Mouse (Mus musculus) kidney, embryonic 15.5 days (tissue): ENCODE data around the gene Mstn. TPM values are rescaled to one million over a fixed set of nuclear protein-coding genes. Genes with fewer than 3 reads are reported as not detected.

ENCODE experiments used
- polyA plus RNA-seq: library from polyadenylated mRNA; unstranded; fragments of >200 nt; fragmentation: Nextera tagmentation; extraction: Ambion mirVana; gene quantifications from 2 replicates; pipeline ENCODE4 v1.2.1, GENCODE M21; 2015

Mstn gene
- polyA plus RNA-seq, 1 experiment from 2014 or later = 0.38 TPM

Other genes with a start within 250 kb of the Mstn start
- 17.4 and 20.1 TPM in 2 replicates for gene Inpp1, start 244.0 kb upstream of the Mstn start, polyA plus RNA-seq
- gene Hibch, start 216.7 kb upstream of the Mstn start, polyA plus RNA-seq = 22.2 TPM in 2 replicates
- 8.5 and 8.6 TPM in 2 replicates for gene 1700019D03Rik, start 41.5 kb upstream of the Mstn start, polyA plus RNA-seq
- not detected in 2 replicates for gene 1700019A02Rik, start 126.0 kb downstream of the Mstn start, polyA plus RNA-seq
- gene Pms1, start 235.4 kb downstream of the Mstn start, polyA plus RNA-seq = 18.6 and 19.1 TPM in 2 replicates
- gene Ormdl1, start 235.5 kb downstream of the Mstn start, polyA plus RNA-seq = 42.7 and 42.9 TPM in 2 replicates
- not detected in 2 replicates for gene Gm28778, start 235.5 kb downstream of the Mstn start, polyA plus RNA-seq